Mouse (Mus musculus) urinary bladder, adult 18-20 months (tissue): Measurements from ENCODE around the gene Ccdc22.

ENCODE experiments used
- DNase-seq, 2 experiments: peaks; one replicate each; pipeline ENCODE4 v3.0.0; 2022; ENCODE audit warnings: low spot score in 2 of 2, mixed read lengths in 2 of 2

Gene Ccdc22

DNA sequence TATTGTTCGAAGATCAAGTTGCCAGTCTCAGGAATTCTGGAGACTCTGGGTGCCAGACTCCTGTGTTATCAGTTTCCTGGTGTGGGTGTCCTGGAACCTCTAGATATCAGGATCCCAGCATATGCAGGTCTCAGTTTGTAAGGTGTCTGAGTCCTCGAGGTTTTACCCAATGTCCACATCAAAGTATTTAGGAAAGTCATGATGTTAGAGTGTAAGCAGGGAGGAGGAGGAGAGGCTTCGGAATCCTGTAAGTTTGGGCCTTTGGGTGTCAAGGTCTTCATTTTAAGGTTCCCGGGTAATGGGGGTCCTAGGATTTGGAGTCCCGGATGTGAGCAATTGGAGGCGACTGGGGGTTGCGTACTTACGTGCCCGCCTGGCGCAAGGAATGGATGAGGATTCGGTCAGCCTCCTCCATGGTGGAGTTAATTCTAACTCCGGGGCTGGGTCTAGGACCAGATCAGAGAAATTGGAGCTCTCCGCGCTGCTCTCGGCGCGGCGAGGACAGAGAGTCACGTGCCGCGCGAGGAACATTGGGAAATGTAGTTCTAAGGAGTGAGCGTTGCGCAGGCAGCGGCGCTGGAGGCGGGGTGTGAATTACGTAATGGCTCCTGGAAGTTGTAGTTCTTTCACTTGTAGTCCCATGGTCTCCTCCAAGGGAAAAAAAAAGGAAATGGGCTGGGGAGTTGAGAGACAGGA, at the start of gene Ccdc22:
Gene Ccdc22 (minus strand): TSS at position 639 of the 696 bp plus-strand sequence.
- peak; percentile 44 to 76 for DNase-seq

DNA sequence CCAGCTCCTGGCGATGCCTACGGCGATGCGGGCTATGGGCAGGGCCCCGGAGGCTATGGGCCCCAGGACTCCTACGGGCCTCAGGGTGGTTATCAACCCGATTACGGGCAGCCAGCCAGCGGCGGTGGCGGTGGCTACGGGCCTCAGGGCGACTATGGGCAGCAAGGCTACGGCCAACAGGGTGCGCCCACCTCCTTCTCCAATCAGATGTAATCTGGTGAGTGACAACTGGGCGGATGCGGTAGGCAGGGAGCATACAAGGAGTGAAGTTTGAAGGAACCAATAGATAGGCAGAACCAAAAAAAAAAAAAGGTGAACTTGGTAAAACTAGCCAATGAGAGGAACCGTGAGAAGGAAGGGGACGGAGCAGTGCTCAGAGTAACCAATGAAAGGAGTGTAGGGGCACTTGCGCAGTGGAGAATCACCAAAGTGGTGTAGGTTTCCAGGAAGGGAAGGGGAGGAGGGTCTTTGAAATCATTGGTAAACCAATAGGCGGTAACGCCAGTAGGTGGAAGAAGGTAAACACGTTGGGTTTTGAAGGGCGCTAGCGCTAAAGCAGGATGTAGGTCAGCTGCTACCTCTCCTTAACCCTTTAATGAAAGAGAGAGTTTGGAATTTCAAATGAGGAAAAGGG, 43.5 kb upstream of the Ccdc22 start:
- DNase-seq = peak; percentile 74 to 75

DNA sequence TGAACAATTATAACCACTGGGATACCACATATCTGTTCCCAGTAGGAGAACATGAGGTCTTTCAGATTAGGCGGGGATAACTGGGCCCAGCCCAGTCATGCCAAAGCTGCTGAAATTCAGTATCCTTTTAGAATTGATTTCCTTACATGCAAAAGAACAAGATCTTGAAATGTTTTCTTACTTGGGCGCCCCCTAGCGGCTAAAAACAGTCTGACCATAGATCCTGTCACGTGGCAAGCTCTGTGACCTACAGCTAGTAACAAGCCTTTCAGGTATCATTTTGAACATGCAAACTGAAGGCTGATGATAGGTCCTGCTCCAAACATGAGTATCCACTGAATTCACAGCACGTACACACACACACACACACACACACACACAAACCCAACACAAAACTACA, 40.0 kb upstream of the Ccdc22 start:
- DNase-seq = peak; percentile 62

DNA sequence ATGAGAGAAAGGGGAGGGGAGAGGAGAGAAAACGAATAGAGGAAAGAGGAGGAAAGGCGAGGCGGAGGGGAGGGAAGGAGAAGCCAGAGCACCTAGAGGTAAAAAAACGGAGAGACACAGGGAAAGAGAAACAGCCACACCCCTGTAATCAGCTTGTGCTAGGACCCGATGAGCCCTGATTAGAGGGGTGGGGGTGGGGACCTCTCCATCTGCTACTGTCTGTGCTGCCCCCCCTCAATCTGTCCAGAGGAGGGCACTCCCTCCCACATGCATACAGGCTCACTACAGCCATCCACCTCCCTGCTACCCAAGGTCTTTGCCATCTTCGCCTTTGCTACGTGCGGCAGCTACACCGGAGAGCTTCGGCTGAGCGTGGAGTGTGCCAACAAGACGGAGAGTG, 35.5 kb upstream of the Ccdc22 start:
- no peak for DNase-seq

DNA sequence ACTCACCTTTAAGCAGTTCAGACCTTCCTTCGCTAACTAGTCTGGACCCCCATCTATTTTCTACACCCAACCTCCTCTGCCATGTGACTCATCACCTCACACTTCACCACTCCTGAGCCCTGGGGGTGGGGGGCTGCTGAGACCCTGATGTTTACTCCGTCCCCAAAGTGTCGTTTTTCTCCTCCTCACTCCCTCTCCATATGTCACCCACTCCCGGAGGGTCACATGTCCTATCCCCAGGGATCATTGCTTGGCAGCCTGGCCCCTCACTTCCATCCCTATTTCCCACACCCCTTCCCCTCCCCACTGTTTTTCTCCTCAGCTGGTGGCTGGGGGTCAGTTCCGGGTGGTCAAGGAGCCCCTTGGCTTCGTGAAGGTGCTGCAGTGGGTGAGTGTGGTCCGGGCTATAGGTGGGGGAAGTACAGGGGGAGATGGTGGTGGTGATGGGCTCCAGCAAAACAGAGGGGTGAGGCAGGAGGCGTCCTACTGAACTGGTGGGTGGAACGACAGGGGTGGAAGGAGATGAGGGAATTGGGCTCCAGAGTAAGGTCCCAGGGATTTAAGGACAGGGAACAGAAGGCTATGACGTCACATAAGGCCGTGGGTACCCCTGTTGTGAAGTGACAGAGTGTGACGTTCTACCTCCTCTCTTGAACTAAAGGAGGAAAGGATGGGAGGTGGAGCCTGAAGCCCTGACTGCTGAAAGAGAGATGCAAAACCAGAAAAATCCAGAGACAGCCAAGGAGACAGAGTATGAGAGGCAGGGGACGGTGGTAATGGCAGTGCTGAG, 34.4 kb upstream of the Ccdc22 start:
- no peak for DNase-seq

GRCm38 (mm10) chrX:7638401-7639091, 33.2 kb upstream of the Ccdc22 start, which contains the start of gene Syp:
TSS of gene Syp (plus strand) at chrX:7638471.
- DNase-seq = peak in 1 of 2 experiments; percentile 37

DNA sequence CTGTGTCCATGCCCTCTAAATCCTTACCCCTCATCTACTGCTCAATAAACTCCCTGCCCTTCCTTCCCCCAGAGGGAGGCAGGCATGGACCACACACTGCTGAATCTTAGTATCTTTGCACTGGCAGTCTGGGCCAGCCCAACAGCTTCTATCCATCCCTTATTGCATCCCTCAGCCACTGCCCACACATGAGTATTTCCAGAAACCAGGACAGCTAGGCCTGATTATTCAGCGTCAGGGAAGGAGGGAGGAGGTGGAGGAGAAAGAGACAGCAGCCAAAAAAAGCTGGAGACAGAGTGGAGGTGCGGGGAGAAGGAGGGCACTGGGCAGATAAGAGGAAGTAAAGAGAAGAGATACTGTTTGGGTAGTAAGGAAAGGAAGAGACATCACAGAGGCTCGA, 29.8 kb upstream of the Ccdc22 start:
- DNase-seq = no peak

GRCm38 (mm10) chrX:7632560-7632959, 27.2 kb upstream of the Ccdc22 start:
- DNase-seq = no peak

- no peak for DNase-seq
Measured at GRCm38 (mm10) chrX:7617889-7618551, 12.7 kb upstream of the Ccdc22 start.

DNA sequence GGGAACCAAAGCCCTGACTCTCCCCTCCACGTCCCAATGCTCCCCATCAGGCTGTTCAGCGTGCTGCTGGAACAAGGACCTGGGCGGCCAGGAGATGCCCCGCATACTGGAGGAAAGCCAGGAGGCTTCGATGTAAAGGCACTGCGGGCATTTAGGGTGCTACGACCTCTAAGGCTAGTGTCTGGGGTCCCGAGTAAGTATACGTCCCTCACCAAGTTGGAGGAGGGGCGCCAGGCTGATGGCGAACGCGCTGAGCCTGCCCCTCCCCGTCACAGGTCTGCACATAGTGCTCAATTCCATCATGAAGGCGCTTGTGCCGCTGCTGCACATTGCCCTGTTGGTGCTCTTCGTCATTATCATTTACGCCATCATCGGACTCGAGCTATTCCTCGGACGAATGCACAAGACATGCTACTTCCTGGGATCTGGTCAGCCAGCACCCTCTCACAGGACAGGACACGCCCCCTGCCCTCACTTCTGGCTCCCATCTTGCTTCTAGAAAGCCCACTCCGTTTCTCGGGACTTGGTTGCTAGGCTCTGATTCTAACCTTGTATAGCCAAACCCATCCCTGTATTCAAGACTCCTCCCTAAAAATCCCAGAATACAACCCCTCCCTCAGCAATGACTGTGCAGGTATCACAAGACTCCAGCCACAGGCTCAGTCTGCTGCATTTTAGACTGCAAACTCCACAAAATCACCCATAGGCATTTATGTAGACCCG, 5.4 kb upstream of the Ccdc22 start:
- DNase-seq = no peak

DNA sequence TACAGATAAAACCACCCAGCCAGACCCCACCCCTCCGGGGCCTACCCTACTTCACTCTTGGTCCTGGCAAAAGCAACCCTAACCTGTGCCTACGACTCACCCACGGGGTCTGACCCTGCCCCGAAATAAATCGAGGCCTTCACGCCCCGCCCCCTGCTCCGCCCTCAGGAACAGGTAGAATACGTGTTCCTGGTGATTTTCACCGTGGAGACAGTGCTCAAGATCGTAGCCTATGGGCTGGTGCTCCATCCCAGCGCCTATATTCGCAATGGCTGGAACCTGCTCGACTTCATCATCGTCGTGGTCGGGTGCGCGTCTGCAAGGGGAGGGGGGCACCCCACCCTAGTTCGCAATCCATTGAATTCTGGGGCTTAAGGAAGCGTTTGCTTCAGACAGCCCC, 4.7 kb upstream of the Ccdc22 start:
- DNase-seq = no peak

DNA sequence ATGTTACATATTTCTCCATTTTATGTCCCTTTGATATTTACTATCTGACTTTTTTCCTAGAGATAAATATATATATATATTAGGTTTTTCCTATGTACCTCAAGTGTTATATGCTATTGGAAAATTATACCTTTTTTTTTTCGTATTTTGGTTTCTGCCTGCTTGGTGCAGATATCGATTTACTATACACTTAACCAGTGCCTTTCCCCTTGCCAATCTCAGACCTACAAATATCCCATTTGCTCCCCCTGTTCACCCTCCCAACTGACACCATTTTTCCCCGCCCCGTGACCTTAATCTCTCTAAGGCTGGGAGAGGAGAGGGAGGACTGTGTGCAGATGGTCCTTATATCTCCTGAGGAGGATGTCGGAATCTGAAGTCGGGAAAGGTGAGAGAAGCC, 1.5 kb upstream of the Ccdc22 start, which contains the start of gene Cacna1f:
Gene Cacna1f (plus strand): TSS at position 301 of the 400 bp plus-strand sequence.
- no peak for DNase-seq

GRCm38 (mm10) chrX:7605575-7605941, 241 bp upstream of the Ccdc22 start:
- no peak for DNase-seq

DNA sequence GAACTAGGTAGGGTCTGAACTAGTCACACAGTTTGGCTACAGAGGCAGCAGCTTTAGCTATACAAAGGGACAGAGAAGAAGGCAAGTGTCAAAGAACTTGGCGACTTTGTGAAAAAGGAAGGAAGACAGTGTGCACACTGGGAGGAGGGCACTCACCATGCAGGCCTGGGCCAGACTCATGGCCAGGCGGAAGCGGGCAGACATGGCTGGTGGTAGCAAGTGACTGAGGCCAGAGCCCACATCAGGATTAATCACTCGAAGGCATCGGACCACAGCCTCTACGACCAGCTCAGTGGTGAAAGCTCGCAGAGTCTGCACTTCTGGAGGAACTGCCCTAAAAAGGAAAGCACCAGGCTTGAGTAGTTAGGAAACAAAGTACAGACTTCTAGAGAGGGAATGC, 1.3 kb downstream of the Ccdc22 start:
- DNase-seq = no peak

DNA sequence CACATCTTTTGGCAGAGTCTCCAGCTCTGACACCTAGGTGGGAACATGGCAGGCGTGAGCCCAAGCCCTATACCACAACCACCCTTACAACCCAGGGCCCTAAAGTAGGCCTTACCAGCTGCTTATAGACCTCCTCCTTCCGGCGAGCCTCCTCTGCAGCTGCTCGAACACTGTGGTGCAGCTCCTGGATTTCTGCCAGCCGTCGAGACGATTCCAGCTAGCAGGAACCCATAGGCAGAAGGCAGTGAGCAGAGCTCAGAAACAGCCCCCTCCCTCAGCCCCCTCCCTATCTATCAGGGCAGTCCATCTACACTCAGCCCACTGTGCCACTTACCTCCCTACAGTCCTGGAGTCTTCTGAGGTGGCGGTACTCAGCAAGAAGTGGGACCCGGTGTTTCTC, 9.9 kb downstream of the Ccdc22 start:
- no peak for DNase-seq

DNA sequence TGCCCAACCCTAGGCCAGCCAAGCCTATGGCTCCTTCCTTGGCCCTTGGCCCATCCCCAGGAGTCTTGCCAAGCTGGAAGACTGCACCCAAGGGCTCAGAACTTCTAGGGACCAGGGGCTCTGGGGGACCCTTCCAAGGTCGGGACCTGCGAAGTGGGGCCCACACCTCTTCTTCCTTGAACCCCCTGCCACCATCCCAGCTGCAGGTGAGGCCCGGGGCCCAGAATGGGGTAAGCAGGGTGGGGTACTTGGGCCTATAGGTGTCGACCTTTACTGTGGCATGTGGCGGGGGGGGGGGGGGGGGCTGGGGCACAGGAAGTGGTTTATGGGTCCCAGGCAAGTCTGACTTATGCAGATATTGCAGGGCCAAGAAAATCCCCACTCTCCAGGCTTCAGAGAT, 19.0 kb downstream of the Ccdc22 start:
- no peak for DNase-seq

DNA sequence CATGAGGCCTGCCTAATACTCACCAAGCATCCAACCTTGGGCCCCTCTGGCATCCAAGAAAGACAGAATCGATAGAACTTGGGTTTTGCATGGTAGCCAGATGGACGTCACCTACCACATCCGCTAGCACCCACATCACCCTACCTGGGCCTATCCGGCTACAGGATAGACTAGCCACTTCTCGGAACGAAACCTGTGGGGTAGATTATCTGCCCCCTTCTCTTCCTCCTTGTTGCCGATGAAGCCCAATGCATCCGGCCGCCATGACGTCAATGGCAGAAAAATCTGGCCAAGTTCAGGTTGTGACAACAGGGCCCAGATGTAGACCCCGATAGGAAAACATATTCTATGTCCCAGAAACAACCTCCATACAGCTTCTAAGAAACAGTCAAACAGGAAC, 21.4 kb downstream of the Ccdc22 start:
- DNase-seq = no peak

DNA sequence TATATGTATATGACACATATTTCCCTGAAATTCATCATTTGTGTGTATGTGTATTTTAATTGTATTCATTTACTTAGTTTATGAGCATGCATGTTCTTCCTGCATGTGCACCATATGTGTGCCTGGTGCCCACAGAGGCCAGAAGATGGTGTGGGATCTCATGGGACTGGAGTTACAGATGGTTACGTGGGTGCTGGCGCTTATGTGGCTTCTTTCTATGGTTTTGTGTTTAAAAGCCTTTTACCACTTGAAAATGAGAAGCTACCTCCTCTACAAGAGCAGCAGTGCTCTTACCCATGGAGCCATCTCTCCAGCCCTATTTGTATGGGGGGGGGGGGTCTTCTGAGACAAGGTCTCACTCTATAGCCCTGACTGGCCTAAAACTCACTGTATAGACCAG, 24.2 kb downstream of the Ccdc22 start:
- DNase-seq = no peak

DNA sequence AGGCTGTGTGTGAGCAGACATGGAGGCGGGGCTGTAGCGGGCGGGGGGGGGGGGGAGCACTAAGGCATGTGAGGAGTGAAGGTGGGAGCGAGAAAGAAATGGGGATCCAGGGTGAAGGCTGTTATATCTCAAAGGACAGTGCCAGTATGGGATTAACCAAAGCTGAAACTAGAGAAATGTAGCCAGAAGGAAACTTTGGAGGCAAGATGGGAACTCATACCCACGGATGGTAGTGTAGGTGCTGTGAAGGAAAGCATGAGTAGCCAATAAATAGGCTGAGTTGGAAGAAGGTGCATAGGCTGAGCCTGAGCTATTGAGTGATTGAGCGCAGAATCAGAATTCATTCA, 30.5 kb downstream of the Ccdc22 start:
- DNase-seq = no peak

GRCm38 (mm10) chrX:7574087-7574884, 31.0 kb downstream of the Ccdc22 start, which contains the start of gene Ppp1r3f:
TSS of gene Ppp1r3f (minus strand) at chrX:7574283.
- peak; percentile 67 to 89 for DNase-seq
